Mouse (Mus musculus): ENCODE results near the gene Ulk1.
"Not testable (repeated sequence)": the region's sequence is repeated elsewhere in the genome, so short reads cannot be mapped to it uniquely, and the experiment has no call there.

GRCm38 (mm10) chr5:110838016-110838415 lies 28.1 kb upstream of the Ulk1 start:
- not testable (repeated sequence) for TF ChIP-seq GATA1 (IDR thresholded peaks at IDR 0.05; ENCODE audit: borderline replicate concordance, low read length); CTCF (IDR thresholded peaks at IDR 0.05; ENCODE audit: low read depth, low read length); POLR2AphosphoS5 (IDR thresholded peaks at IDR 0.05; ENCODE audit: insufficient replicate concordance, low read depth, low read length); GATA2 (IDR thresholded peaks at IDR 0.05; ENCODE audit: borderline replicate concordance, low read depth, low read length); TAL1 (conservative IDR thresholded peaks at IDR 0.05; ENCODE audit: low read depth, low read length)

Measured in G1E (cell line).